8 mouse cellular contexts compared by ENCODE assay signal in genomic region chr12:78098765-78099194, GRCm38 (mm10).
A peak's percentile ranks its signal among the peaks of the same experiment; 100 is the strongest.
DNase-seq lines count a peak whose midpoint lies in the region; ATAC-seq lines count a peak whose summit lies in the region.

No protein-coding gene starts in this region.

- no peaks in the 10 kb centered on the region for H3K36me3 ChIP-seq in hindbrain, embryonic 16.5 days (ENCODE audit: control insufficient read depth, insufficient read depth, low read length)

- ATAC-seq in hindbrain, embryonic 16.5 days, result peak; percentile 89

- WGBS in hindbrain, embryonic 16.5 days, result 40% methylated on average over 9 of the region's 9 CpGs

- H3K27ac ChIP-seq in hindbrain, embryonic 16.5 days (ENCODE audit: low read depth, low read length), result peak overlapping the region; percentile 48

- peak overlapping the region; percentile 13; the same call in 1 of the 2 replicates for H3K4me2 ChIP-seq in hindbrain, embryonic 16.5 days (ENCODE audit: low read length)

- H3K9ac ChIP-seq in hindbrain, embryonic 16.5 days (ENCODE audit: low read depth, low read length), result 0 out of 2 replicates have a peak overlapping the region, but pooled peaks have one; percentile 6

- no peaks in the 10 kb centered on the region for H3K9me3 ChIP-seq in hindbrain, embryonic 16.5 days (ENCODE audit: control insufficient read depth, low read length)

- DNase-seq in layer of hippocampus, adult 11-12 months (ENCODE audit: low spot score), result peak; percentile 67
- no peak for DNase-seq in layer of hippocampus, adult 9-10 months (ENCODE audit: low spot score)
- peak; percentile 94 to 95 for DNase-seq in cerebellum, postnatal 14 days
- peak; percentile 85 for DNase-seq in lung, postnatal 10 days
- no peak for DNase-seq in spleen, adult 18-20 months
- no peak for DNase-seq in kidney, adult 11 months
- no peak for DNase-seq in spleen, postnatal 36 days (ENCODE audit: low spot score in 2 of 2)

- no peak overlapping the region for H3K4me3 ChIP-seq in hindbrain, embryonic 16.5 days (ENCODE audit: low read length)

- H3K4me1 ChIP-seq in hindbrain, embryonic 16.5 days (ENCODE audit: control insufficient read depth, insufficient read depth, low read depth, low read length), result peaks cover 9% of the 10 kb centered on the region

- no peaks in the 10 kb centered on the region for H3K27me3 ChIP-seq in hindbrain, embryonic 16.5 days (replicated peaks; ENCODE audit: control insufficient read depth, insufficient read depth, low read length)

Comparison
In these comparisons a context has a peak if more than half of its experiments do, and no peak if none do; other contexts are left out.
1. DNase-seq: peak in layer of hippocampus, adult 11-12 months (single experiment), cerebellum, postnatal 14 days (2 of 2) and lung, postnatal 10 days (single experiment); none in layer of hippocampus, adult 9-10 months (single experiment), spleen, adult 18-20 months (0 of 2), kidney, adult 11 months (single experiment) and spleen, postnatal 36 days (0 of 2).